Mouse (Mus musculus) left cerebral cortex, postnatal 25 days (tissue): ENCODE results near the gene Gm10770. TPM values are rescaled to one million over a fixed set of nuclear protein-coding genes. Genes with fewer than 3 reads are reported as not detected.
"Not testable (repeated sequence)": the region's sequence is repeated elsewhere in the genome, so short reads cannot be mapped to it uniquely, and the experiment has no call there.

Experiments used
- DNase-seq, 2 experiments: peaks; one replicate each; pipeline ENCODE4 v3.0.0; 2022; ENCODE audit warnings: low spot score in 2 of 2, mixed read lengths in 1 of 2
- intact Hi-C: fragments of 180-260 bp; cut with DNase I; formaldehyde crosslinking; loops from one replicate; pipeline ENCODE4 v1.15.1; 2025
- total RNA-seq, 2 experiments: library from RNA; stranded (reverse); gene quantifications; 2 replicates each; pipeline ENCODE4 v1.2.3; 2021

The Gm10770 gene
- not detected for total RNA-seq

DNA sequence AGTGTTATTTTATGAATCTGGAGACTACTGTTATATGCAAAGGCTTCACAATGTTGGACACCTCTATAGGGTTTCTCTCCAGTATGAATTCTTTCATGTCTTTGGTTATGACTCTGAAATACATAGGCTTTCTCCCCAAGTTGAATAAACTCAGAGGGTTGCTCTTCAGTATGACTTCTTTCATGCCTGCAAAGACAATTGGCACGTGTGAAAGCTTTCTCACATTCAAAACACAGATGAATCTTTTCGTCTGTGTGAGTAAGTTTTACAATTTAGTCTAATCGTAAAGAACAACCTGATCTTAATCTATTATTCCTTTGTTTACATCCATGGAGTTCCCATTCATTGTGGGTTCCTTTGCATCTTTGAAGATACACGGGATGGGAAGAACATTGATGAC is at the start of gene Gm10770:
Gm10770 (minus strand) TSS at position 101 of the 400 bp plus-strand sequence.
- intact Hi-C loops, DNase-seq: not testable (repeated sequence)

DNA sequence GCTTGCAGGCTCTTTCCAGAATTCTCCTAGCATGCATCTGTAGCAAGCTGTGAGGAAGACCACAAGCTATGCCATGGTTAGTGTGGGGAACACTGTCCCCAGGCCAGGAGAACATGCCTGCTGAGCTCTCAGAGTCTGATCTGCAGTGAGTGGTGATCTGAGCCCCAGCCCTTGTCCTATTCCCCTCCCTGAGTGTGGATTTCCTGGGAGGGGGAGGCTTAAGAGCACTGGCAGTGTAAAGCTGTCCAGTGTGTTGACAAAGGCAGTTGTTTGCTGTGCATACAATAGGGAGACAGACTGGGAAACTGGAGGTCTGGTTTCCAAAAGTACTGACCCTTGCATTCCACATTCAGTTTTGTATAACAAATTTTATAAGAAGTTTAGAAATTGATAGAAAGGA is 43.8 kb upstream of the Gm10770 start:
- DNase-seq, intact Hi-C loops: not testable (repeated sequence)

DNA sequence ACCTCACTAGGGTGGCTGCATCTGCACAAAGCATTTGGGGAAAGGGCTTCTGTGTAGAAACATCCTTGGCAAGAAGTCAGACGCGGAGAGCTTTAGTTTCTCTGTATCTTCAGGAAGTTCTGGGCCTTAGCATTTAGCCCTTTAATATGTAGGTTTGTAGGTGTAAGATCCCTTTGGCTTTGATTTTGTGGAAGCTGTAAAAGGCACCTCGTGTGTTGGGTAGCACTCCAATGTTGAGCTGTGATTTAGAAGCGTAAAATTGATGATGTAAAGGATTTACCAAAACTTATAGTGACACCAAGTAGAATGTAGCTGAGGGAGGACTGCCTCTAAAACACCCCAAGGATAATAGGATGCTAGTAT is 38.9 kb upstream of the Gm10770 start:
- intact Hi-C loops: loop anchor here (5.0 kb wide), 1 partner anchor 234 kb away; the partner anchor contains the start of gene Zfp442

DNA sequence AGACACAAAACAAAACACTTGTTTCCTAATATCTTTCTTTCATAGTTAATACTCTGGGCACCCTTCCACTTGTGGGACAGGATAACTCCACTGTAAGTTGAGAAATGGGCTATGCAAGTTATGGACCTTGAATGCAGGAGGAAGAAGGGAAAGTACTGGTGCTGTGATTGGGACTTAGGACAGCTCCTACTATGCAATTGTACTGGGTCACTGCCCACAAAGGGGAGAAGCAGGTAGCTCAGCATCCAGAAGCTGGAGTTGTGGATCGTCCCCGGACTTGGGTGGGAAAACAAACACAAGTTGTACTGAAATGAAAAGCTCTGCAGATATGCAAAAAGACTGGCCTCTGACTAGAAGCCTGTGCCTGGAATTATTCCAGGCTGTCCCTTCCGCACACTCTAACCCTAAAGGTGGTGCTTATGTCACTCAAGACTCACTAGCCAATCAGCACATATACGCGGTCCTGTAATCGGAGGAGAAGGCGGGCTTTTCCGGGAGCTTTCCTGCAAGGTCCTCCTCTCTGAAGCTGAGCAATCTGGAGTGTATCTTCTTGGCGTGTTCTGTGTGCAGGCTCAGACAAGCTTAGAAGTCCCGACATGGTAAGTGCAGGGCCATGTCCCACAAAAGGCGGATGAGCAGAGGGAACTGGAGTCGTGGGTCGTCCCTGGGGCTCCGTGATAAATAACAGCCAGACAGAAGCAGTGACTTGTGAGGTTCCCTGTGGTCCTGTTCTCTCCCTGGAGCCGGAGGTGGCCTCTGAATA is 38.3 kb upstream of the Gm10770 start, which contains the start of gene Zfp937:
Zfp937 (plus strand) TSS at position 474 of the 763 bp plus-strand sequence.
- intact Hi-C loops: loop anchor here (5.0 kb wide), 1 partner anchor 235 kb away; the partner anchor contains the start of gene Zfp442
- DNase-seq: peak; percentile 79 to 94

More for the DNA sequence above, 38.9 kb upstream of the Gm10770 start:
- DNase-seq: not testable (repeated sequence)

DNA sequence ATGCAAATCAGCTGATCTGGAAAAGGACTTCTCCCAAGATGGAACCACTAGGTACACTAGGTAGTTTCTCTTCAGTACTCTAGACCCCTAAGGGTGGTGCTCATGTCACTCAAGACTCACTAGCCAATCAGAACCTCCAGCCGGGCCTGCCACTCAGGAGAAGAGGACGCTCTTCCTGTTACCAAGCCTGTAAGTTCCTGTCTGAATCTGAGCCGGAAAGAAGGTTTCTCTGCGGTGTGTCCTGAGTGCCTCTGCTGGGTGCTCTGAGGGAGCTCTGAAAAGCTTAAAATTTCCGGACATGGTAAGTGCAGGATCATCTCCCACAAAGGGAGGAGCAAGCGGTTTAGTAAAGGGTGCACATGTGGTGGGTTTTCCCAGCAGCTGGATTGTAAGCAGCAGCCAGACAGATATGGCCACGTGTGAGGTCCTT is 2.1 kb upstream of the Gm10770 start, which contains the start of gene Gm14139:
Gm14139 (plus strand) TSS at position 186 of the 430 bp plus-strand sequence.
- intact Hi-C loops, DNase-seq: not testable (repeated sequence)

DNA sequence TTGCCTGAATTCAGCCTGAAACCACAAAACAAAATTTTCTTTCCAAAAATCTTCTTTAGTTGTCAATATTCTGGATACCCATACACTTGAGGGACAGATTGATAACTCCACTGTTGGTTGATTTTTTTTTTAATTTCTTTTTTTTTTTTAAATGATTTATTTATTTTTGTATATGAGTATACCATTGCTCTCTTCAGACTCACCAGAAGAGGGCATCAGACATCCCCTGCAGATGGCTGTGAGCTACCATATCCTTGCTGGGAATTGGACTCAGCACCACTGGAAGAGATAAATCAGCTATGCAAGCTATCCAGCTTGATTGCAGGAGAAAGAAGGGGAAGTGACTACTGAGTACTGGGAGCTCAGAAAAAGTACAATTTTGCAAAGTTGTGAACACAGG is 1.6 kb upstream of the Gm10770 start:
- intact Hi-C loops, DNase-seq: not testable (repeated sequence)

DNA sequence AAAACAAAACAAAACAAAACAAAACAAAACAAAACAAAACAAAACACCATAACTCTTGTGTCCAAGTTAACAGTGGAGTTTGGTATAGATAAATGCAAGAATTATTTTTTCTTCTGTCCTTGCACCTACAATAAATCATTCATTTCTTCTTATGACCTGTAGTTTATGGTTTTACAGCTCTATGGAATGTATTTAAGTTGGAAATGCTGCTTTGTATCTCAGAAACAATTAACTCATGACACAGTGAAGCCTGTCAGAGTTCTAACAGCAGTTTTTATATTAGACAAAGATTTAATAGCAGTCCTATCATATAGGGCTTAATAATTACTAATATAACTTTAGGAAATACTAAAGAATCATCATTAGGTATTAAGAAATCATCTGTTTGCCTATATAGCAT is 5.6 kb downstream of the Gm10770 start:
- DNase-seq: no peak
- intact Hi-C loops: no loop called here

DNA sequence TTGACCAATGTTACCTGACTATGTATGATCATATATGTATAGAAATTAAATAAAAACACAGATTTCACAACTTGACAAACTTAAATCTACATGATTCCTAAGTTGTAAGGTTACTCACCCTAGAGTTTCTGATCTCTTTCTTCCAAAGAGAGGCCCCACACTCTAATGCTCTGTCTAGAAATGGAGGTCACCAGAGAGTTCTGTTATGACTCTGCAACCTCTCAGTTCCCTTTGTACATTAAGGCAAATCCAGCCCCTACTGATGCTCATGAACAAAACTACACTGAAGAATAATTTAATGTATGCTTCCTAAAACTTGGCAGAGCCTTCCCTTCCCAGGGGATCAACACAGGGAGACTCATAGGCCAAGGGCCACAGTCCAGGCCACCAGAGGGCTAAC is 12.8 kb downstream of the Gm10770 start:
- DNase-seq: no peak
- intact Hi-C loops: no loop called here

DNA sequence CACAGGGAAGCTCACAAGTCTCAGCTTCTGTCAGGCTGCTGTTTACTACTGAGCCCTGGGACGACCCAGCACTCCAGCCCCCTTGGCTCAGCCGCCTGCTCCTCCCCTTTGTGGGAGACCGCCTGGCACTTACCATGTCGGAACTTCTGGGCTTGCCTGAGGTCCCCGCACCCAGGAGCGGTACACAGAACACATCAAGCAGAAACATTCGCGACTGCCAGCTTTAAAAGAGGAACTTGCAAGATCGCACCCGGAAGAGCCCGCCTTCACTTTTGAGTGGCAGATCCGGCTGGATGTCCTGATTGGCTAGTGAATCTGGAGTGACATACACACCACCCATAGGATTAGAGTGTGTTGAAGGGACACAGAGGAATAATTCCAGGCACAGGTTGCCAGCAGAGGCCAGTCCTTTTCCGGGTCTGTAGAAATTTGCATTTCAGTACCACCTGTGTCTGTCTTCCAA is 43.0 kb downstream of the Gm10770 start, which contains the start of gene Zfp120:
Zfp120 (minus strand) TSS at position 274 of the 463 bp plus-strand sequence.
- intact Hi-C loops: loop anchor here (2.0 kb wide), 1 partner anchor 226 kb away; the partner anchor contains the start of gene 3300002I08Rik
- peak; percentile 91 to 96 for DNase-seq

DNA sequence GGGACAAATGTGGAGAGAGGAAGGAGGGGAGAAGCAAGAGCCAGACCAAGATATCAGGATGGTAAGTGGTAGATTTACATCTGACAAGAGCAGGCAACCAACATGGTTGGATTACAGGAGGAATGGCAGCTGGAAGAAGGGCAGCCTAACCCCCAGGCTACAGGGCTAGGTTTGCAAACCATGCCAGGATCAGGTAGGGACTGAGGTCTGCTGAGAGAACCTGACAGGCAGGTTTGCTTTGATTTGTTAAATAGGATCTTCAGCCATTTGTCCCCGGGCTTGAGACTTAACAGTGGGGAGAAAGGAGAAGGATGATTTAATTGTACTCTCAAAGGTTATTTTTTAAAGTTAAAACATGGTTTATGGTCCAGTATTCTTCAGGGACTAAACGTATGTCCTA is 46.7 kb downstream of the Gm10770 start:
- intact Hi-C loops: no loop called here
- DNase-seq: no peak

DNA sequence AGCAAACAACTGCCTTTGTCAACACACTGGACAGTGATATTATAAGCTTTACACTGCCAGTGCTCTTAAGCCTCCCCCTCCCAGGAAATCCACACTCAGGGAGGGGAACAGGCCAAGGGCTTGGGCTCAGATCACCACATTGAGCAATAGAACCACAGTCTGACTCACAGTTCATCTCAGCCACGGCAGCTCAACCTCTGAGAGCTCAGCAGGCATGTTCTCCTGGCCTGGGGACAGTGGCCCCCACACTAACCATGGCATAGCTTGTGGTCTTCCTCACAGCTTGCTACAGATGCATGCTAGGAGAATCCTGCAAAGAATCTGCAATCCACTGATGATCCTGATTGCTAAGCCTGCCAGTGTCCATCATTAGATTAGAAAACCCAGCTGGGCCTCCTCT is 47.5 kb downstream of the Gm10770 start:
- intact Hi-C loops: not testable (repeated sequence)

More for the DNA sequence above, 47.5 kb downstream of the Gm10770 start:
- DNase-seq: not testable (repeated sequence)

Other genes with a start within 250 kb of the Gm10770 start
- 10 to 100 TPM in 1 of 2 experiments, 1 to 10 TPM in 1; 9.3 to 10.7 TPM for gene Zfp120, start 43.0 kb downstream of the Gm10770 start, total RNA-seq
- not detected for gene Gm14139, start 2.1 kb upstream of the Gm10770 start, total RNA-seq
- 10 to 100 TPM in 1 of 2 experiments, 1 to 10 TPM in 1; 9.2 to 10.4 TPM for gene Zfp937, start 38.4 kb upstream of the Gm10770 start, total RNA-seq
- 1 to 10 TPM; 7.7 to 8.2 TPM for gene Gm21994, start 75.9 kb upstream of the Gm10770 start, total RNA-seq
- gene Gm14124, start 77.8 kb upstream of the Gm10770 start, total RNA-seq: under 1 TPM; 0.23 to 0.32 TPM
- 1 to 10 TPM in 1 of 2 experiments, not detected in 1; 2.7 TPM for gene Gm10130, start 144.0 kb upstream of the Gm10770 start, total RNA-seq
- 1 to 10 TPM; 6.6 to 8.9 TPM for gene 3300002I08Rik, start 183.1 kb upstream of the Gm10770 start, total RNA-seq